In genomic region chrX:119927852-119928251, GRCm38 (mm10) we compare ENCODE assay signal across 11 mouse cellular contexts. TPM values are rescaled to one million over a fixed set of nuclear protein-coding genes. Genes with fewer than 3 reads are reported as not detected.
DNase-seq lines count a peak whose midpoint lies in the region; ATAC-seq and TF ChIP-seq lines count a peak whose summit lies in the region.
"Had no signal": no experiment of that assay in that cellular context is flagged by ENCODE, and none has a peak within 500 bp of the region (broad histone marks: within the 10 kb centered on the region; RNA-seq: fewer than 3 reads in every experiment).

No protein-coding gene starts in this region.

- no peak for ATAC-seq in heart, embryonic 13.5 days (ENCODE audit: extremely low read depth, insufficient number of reproducible peaks, low FRiP score, low TSS enrichment)
- peak; percentile 26; the same call in 1 of the 2 replicates for ATAC-seq in embryonic facial prominence, embryonic 14.5 days (ENCODE audit: low read depth)
- no peak for ATAC-seq in hindbrain, embryonic 13.5 days (ENCODE audit: low FRiP score)
- ATAC-seq in midbrain, postnatal 0 days (ENCODE audit: low FRiP score), result peak; percentile 47; the same call in 1 of the 2 replicates

- TF ChIP-seq POLR2A in heart, adult 2 months (IDR thresholded peaks at IDR 0.05; ENCODE audit: insufficient read depth, low read depth, low read length), result no peak

- no peaks in the 10 kb centered on the region for H3K4me1 ChIP-seq in heart, embryonic 13.5 days
- H3K4me1 ChIP-seq in heart, adult 2 months (ENCODE audit: control insufficient read depth, insufficient read depth, low read length), result no peaks in the 10 kb centered on the region
- no peaks in the 10 kb centered on the region for H3K4me1 ChIP-seq in embryonic facial prominence, embryonic 14.5 days (ENCODE audit: control insufficient read depth, insufficient read depth, low read length)
- H3K4me1 ChIP-seq in hindbrain, embryonic 13.5 days (replicated peaks), result 0 out of 2 replicates have a peak, but pooled peaks cover 5% of the 10 kb centered on the region
- no peaks in the 10 kb centered on the region for H3K4me1 ChIP-seq in midbrain, postnatal 0 days (ENCODE audit: insufficient read depth, low read length)

- H3K4me2 ChIP-seq in heart, embryonic 13.5 days, result peak overlapping the region; percentile 59
- peak overlapping the region; percentile 48 for H3K4me2 ChIP-seq in embryonic facial prominence, embryonic 14.5 days (ENCODE audit: low read depth, low read length)
- peak overlapping the region; percentile 47 for H3K4me2 ChIP-seq in hindbrain, embryonic 13.5 days
- H3K4me2 ChIP-seq in midbrain, postnatal 0 days (ENCODE audit: low read depth, low read length, poor library complexity, severe bottlenecking), result peak overlapping the region; percentile 46; the same call in 1 of the 2 replicates

- intact Hi-C loops in heart, adult 2 months (cut with DNase I), result no loop called here

- no peaks in the 10 kb centered on the region for H3K9me3 ChIP-seq in heart, embryonic 13.5 days
- H3K9me3 ChIP-seq in embryonic facial prominence, embryonic 14.5 days (ENCODE audit: control insufficient read depth, low read length), result no peaks in the 10 kb centered on the region
- H3K9me3 ChIP-seq in hindbrain, embryonic 13.5 days, result no peaks in the 10 kb centered on the region
- H3K9me3 ChIP-seq in midbrain, postnatal 0 days (ENCODE audit: low read length), result no peaks in the 10 kb centered on the region

- no peak for TF ChIP-seq CTCF in heart, adult 2 months (IDR thresholded peaks at IDR 0.05)
- TF ChIP-seq CTCF in midbrain, postnatal 0 days (IDR thresholded peaks at IDR 0.05), result no peak

- no peak overlapping the region for H3K27ac ChIP-seq in heart, embryonic 13.5 days (replicated peaks)
- H3K27ac ChIP-seq in heart, adult 2 months, result no peak overlapping the region
- H3K27ac ChIP-seq in embryonic facial prominence, embryonic 14.5 days (replicated peaks; ENCODE audit: low read depth, low read length), result peak overlapping the region; percentile 81
- peak overlapping the region; percentile 92 for H3K27ac ChIP-seq in hindbrain, embryonic 13.5 days
- peak overlapping the region; percentile 92 for H3K27ac ChIP-seq in midbrain, postnatal 0 days (ENCODE audit: low read depth, low read length)
- H3K27ac ChIP-seq: macrophage had no signal

- 86% methylated on average over 5 of the region's 5 CpGs for WGBS in heart, embryonic 13.5 days
- WGBS in heart, adult 2 months, result 88% methylated on average over 5 of the region's 5 CpGs
- WGBS in embryonic facial prominence, embryonic 14.5 days, result 76% methylated on average over 5 of the region's 5 CpGs
- WGBS in hindbrain, embryonic 13.5 days, result 52% methylated on average over 5 of the region's 5 CpGs
- 68% methylated on average over 5 of the region's 5 CpGs for WGBS in midbrain, postnatal 0 days

- no peaks in the 10 kb centered on the region for H3K27me3 ChIP-seq in heart, embryonic 13.5 days (replicated peaks)
- no peaks in the 10 kb centered on the region for H3K27me3 ChIP-seq in heart, adult 2 months (ENCODE audit: control insufficient read depth, insufficient read depth, low read length)
- H3K27me3 ChIP-seq in embryonic facial prominence, embryonic 14.5 days (replicated peaks; ENCODE audit: control insufficient read depth, insufficient read depth, low read length), result no peaks in the 10 kb centered on the region
- H3K27me3 ChIP-seq in hindbrain, embryonic 13.5 days, result no peaks in the 10 kb centered on the region
- no peaks in the 10 kb centered on the region for H3K27me3 ChIP-seq in midbrain, postnatal 0 days (ENCODE audit: insufficient read depth, low read length)

- H3K36me3 ChIP-seq in heart, embryonic 13.5 days, result no peaks in the 10 kb centered on the region
- no peaks in the 10 kb centered on the region for H3K36me3 ChIP-seq in heart, adult 2 months (ENCODE audit: control insufficient read depth, insufficient read depth, low read length)
- no peaks in the 10 kb centered on the region for H3K36me3 ChIP-seq in embryonic facial prominence, embryonic 14.5 days (ENCODE audit: control insufficient read depth, insufficient read depth, low read length)
- H3K36me3 ChIP-seq in hindbrain, embryonic 13.5 days, result no peaks in the 10 kb centered on the region
- H3K36me3 ChIP-seq in midbrain, postnatal 0 days (ENCODE audit: insufficient read depth, low read length), result no peaks in the 10 kb centered on the region

- H3K9ac ChIP-seq in heart, embryonic 13.5 days, result peak overlapping the region; percentile 67; the same call in 1 of the 2 replicates
- H3K9ac ChIP-seq in heart, adult 2 months (ENCODE audit: low read depth, low read length), result no peak overlapping the region
- H3K9ac ChIP-seq in embryonic facial prominence, embryonic 14.5 days (ENCODE audit: low read depth, low read length), result no peak overlapping the region
- no peak overlapping the region for H3K9ac ChIP-seq in hindbrain, embryonic 13.5 days
- no peak overlapping the region for H3K9ac ChIP-seq in midbrain, postnatal 0 days (replicated peaks; ENCODE audit: low read length, poor library complexity, severe bottlenecking)

- peak overlapping the region; percentile 52; the same call in 1 of the 2 replicates for H3K4me3 ChIP-seq in heart, embryonic 13.5 days
- H3K4me3 ChIP-seq in heart, adult 2 months, result no peak overlapping the region
- peak overlapping the region; percentile 43; the same call in 1 of the 2 replicates for H3K4me3 ChIP-seq in embryonic facial prominence, embryonic 14.5 days (ENCODE audit: low read depth, low read length)
- peak overlapping the region; percentile 44 for H3K4me3 ChIP-seq in hindbrain, embryonic 13.5 days
- H3K4me3 ChIP-seq in midbrain, postnatal 0 days (ENCODE audit: low read depth, low read length), result peak overlapping the region; percentile 42; the same call in 1 of the 2 replicates

- no peaks in the 10 kb centered on the region for H3K79me2 ChIP-seq in heart, adult 2 months (replicated peaks; ENCODE audit: control insufficient read depth, insufficient read depth, low read length)

- no peak for TF ChIP-seq EP300 in heart, adult 2 months (IDR thresholded peaks at IDR 0.05; ENCODE audit: insufficient read depth, low read depth, low read length)

- no peak for DNase-seq in heart, adult 2 months
- peak; percentile 2 for DNase-seq in embryonic facial prominence, embryonic 14.5 days (ENCODE audit: low spot score)
- DNase-seq in midbrain, postnatal 0 days (ENCODE audit: low spot score), result peak; percentile 0
- DNase-seq in right cerebral cortex, postnatal 25 days, result no peak
- no peak for DNase-seq in layer of hippocampus, adult 18-20 months (ENCODE audit: low spot score in 2 of 2)
- DNase-seq in yolk sac, embryonic 10.5 days (ENCODE audit: low spot score), result no peak
- DNase-seq: kidney, postnatal 14 days had no signal

RNA-seq across cellular contexts. Expression of gene Pabpc5, which starts 0.9 kb away (rescaled TPM):
- 0.08 and 0.11 TPM in 2 replicates for polyA plus RNA-seq in heart, embryonic 13.5 days (2015; fragmentation: Nextera tagmentation; extraction: Ambion mirVana)
- total RNA-seq in heart, adult 2 months (2021), result under 1 TPM; 0.09 to 0.18 TPM
- polyA plus RNA-seq in heart, adult 2 months (2012; rRNA removed), result not detected in 2 replicates
- 0.59 and 0.67 TPM in 2 replicates for polyA plus RNA-seq in embryonic facial prominence, embryonic 14.5 days (2014; fragmentation: Nextera tagmentation; extraction: Ambion mirVana)
- 1.1 and 1.2 TPM in 2 replicates for polyA plus RNA-seq in hindbrain, embryonic 13.5 days (2015; fragmentation: Nextera tagmentation; extraction: Ambion mirVana)
- total RNA-seq in midbrain, postnatal 0 days (2014; rRNA removed), result 8.4 and 8.9 TPM in 2 replicates
- 1.1 and 1.6 TPM in 2 replicates for polyA plus RNA-seq in midbrain, postnatal 0 days (2015; fragmentation: Nextera tagmentation; extraction: Ambion mirVana)
- 1 to 10 TPM; 3.6 to 4.6 TPM for total RNA-seq in layer of hippocampus, adult 18-20 months (2021)
- total RNA-seq: common myeloid progenitor, adult 5-6 weeks had no signal
- polyA plus RNA-seq: macrophage had no signal

Comparison
In these comparisons a context has a peak if more than half of its experiments do, and no peak if none do; other contexts are left out.
1. ATAC-seq: peak in embryonic facial prominence, embryonic 14.5 days (single experiment) and midbrain, postnatal 0 days (single experiment); none in heart, embryonic 13.5 days (single experiment) and hindbrain, embryonic 13.5 days (single experiment).
2. H3K27ac ChIP-seq: peak in embryonic facial prominence, embryonic 14.5 days (single experiment), hindbrain, embryonic 13.5 days (single experiment) and midbrain, postnatal 0 days (single experiment); none in heart, embryonic 13.5 days (single experiment) and heart, adult 2 months (single experiment).
3. DNase-seq: peak in embryonic facial prominence, embryonic 14.5 days (single experiment) and midbrain, postnatal 0 days (single experiment); none in heart, adult 2 months (0 of 2), right cerebral cortex, postnatal 25 days (single experiment), layer of hippocampus, adult 18-20 months (0 of 2) and yolk sac, embryonic 10.5 days (single experiment).
4. Peak in every context shown above with its lines, with median percentiles within 50 percentile points of each other: H3K4me2 ChIP-seq.